Mouse (Mus musculus) monocyte, adult 2 months (primary cell): ENCODE measurements around the gene Zfp341.

ENCODE experiments used
- DNase-seq, 2 experiments: peaks; one replicate each; pipeline ENCODE4 v3.0.0; 2022; ENCODE audit warnings: low spot score in 2 of 2, low read depth in 1 of 2

Zfp341 gene

DNA sequence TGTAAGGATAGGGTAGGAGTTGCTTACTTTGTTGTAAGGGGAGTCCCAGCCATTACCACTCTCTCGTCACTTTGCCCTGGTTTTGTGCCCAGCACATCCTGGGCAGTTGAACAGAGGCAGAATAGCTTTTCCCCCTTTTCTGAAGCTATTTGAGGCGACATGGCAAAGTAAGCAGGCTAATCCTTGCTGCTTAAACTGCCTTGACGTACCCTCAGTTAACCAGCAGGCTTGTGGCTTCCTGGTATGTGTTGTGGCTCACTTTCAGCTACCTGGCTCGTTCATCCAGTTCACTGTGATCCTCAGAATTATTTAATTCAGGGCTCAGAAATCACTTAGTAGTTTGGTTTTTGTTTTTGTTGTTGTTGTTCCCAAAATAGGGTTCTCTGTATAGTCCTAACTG lies 57.6 kb downstream of the Zfp341 start:
- DNase-seq, result no peak

DNA sequence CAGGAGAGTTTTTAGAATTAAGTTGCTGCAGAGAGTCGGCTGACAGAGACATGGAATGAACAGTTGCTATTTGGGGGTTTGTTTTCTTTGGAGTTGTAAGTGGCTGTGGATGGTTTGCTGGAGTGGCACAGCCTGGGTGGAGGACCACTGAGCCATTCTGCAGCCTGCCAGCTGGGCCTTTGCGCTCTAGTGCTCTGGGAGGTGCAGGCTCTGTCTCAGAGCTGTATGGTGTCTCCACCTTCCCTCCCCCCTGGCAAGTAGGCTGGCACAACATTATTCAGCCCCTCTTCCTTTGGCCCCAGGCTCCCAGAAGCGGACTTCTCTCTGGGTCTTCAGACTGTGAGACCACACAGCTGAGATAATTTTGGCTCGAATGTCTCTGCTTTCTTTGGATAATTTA lies 60.9 kb downstream of the Zfp341 start:
- no peak for DNase-seq

DNA sequence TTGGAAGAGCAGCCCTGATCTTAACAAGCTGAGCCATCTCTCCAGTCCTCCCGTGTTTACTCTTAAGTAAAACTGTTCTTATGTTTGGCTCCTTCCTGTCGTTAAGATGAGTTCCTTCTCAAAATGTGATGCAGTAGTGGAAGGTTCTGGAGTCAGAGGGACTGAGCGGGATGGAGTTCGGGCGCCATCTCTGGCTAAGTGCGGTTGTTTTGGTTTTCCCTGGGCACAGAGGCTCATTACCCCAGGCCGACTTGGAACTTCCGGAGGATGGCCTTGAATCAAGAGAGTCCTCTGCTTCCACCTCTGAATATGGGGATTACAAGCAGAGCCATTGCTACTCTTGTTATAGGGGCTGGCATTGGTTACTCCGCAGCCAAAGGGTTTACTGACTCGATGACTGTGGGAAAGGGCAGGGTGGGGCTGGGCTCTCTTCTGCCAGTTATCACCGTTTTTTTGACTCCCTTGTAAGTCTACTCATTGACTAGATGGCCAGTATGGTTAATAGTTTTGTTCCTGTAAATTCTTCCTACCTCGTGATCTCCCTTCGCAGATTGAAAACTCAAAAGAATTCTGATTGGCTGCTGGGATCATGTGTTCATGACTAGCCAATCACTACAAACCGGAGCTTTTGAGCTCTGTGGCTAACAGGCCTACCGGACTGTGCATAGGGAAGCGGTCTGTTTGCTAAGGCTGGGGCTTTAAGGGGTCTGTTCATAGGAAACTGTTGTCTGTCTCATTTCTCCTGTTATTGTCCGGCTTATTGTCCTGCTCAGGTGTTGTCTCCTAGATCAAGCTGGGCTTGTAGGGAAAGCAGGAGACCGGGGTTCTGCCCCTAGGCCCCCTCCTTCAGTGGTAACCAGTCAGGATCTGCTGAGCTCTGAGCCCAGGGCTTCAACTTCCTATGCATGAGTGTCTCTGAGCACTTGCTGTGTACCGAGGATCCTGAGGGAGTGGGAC lies 63.8 kb downstream of the Zfp341 start:
- DNase-seq, result peak in 1 of 2 experiments; percentile 14

DNA sequence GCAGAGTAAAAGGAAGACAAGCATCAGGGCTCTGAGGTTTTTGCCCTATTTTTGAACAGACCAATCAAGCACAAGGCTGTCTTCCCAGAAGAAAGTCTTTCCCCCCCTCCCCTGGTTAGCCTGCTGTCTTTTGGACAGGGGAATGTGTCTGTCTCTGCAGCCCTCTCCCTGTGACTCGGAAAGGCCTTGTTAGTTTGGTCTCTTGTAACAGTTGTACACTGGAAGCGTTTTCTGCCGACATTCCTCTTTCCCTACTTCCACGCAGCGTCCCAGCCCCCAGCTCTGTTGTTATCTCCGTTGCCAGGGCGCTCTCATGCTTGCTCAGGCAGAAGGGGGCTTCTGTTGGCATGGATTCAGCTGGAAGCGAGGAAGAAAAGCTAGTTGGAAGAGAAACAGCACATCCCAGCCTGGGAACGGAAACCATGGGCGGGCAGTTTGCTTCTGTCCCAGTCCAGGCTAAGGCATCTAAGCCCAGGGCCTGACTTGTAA lies 64.6 kb downstream of the Zfp341 start:
- DNase-seq, result no peak

DNA sequence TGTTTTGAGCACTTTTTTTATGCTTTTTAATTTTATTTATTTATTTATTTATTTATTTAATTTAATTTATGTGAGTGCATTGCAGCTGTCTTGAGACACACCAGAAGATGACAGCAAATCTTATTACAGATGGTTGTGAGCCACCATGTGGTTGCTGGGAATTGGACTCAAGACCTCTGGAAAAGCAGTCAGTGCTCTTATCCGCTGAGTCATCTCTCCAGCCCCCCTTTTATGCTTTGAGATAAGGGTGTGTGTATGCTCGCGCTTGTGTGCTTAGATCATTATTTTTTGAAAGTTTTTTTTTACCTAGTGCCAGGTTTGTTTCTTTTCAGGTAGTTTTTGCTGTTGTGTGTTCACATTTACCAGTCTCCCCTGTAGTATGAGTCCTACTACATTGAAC lies 65.9 kb downstream of the Zfp341 start:
- no peak for DNase-seq

DNA sequence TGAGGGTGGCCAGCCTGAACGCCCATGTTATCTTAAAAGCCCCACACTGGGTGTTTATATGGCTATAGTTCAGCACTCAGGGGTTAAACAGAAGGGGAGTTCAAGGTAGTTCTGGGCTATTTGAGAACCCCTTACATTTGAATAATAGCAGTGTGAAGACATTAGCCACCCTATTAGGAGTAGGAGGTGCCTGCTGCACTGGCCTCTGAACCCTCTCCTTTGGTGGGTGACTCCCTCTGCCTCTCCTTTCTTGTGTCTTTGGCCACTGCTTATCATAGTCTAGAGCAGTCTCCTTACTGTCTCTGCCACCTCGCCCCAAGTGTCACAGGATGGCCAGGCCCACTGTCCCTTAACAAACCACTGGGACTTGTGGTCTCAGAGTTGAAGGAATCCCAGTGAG lies 67.2 kb downstream of the Zfp341 start:
- no peak for DNase-seq

DNA sequence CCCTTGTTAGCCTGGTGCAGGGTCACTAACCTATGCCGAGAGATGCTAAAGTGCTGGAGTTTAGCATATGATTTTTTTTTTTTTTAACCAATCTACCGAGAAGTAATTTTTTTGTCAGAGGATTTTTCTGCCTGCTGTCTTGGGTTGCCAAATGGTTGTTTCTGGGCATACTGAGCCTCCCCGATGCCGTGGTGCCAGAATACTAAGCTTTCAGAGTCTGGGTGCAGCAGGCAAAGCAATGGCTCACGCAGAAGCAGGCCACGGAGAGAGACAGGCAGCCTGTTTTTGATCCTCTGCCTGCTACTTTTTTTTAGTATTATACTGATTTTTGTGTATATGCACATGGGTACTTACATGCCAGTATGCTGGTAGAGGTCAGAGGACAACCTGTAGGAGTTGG lies 67.8 kb downstream of the Zfp341 start:
- DNase-seq, result no peak

DNA sequence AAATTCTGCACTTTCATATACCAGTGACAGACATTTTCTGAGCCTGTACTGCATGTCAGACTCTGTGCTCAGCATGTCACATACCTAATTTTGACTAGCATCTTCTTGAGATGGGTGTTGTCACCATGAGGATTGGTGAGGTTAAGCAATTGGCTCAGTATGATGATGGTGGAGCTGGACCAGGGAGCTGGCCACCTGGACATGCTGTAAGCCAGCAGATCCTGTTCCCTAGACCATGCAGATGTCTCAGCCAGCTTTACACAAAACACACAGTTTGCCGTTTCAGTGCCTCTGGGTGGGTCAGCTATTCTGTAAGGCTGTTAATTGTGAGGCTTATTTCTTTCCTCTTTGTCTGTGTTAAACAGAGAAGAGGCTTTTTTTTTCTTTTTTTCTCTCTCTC lies 69.6 kb downstream of the Zfp341 start:
- no peak for DNase-seq

DNA sequence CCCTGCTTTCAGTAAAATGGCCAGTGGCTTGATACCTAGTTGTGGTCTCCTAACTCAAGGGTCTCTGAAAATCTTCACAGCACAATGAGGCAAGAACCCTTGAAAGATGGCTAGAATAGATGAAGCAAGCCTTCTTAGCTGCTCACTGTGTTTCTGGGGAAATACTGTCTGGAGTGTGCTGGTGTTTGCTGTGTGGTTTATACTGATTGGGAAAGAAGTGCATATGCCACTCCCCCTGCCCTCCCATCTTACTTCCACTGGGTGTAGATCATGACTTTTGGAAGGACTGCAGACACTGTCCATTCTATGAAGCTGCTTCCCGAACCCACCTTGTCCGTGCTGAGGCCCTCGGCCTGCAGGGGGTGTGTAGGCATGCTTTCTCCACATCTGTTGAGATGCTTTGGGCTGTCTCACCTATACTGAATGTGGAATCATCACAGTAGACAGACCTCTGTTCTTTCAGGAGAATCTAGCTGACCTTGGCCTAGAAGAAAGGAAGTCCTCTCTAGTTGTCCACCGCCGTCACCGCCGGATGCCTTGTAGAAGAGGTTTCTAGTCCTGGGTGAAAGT lies 71.9 kb downstream of the Zfp341 start:
- DNase-seq, result no peak

DNA sequence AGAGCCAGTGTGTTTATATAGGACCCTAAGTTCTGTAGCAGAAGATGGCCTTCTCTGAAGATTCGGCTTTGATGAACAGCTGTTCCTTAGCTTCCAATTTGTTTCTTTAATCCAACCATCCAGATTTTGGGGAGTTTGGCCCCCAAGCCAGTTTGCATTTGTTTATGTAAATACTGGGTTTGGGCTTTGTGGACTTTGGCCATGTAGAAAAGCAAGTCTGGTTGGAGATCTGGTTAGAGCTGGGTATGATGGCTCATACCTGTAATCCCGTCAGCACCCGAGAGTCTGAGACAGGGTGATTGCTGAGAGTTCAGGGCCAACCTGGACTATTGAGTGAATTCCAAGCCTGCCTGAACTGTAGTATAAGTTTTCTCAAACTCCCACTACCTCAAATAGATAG lies 72.7 kb downstream of the Zfp341 start:
- no peak for DNase-seq

DNA sequence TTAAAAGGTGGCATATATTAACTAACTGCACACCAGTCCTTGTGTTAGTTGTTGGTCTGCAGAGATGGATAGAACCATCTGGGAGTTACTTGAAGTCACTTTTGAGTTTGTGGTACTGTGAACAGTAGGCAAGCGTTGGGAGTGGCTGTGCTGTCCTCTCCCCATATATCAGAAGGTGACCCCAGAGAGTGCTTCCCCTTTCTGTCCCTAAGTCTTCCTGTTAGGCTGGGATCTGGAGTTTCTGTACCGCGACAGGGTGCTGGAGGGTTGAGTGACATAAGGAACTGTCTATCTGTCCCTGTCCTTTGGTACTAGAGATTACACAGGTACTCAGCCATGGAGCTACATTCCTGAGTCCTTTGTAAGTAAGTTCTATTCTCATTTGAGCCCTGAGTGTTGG lies 73.7 kb downstream of the Zfp341 start:
- DNase-seq, result no peak

DNA sequence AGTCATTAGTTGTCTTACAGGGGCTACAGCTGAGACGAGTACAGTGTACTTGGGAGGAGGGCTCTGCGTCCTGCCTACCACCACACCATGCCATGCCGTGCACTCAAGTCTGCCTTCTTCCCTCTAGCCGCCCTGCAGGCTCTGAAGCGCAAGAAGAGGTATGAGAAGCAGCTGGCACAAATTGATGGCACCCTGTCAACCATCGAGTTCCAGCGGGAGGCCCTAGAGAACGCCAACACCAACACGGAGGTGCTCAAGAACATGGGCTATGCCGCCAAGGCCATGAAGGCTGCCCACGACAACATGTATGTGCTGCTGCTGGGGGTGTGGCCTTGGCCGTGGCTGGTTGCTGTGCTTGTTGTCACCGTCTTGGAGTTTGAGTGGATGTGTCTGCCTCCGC lies 76.3 kb downstream of the Zfp341 start:
- no peak for DNase-seq

DNA sequence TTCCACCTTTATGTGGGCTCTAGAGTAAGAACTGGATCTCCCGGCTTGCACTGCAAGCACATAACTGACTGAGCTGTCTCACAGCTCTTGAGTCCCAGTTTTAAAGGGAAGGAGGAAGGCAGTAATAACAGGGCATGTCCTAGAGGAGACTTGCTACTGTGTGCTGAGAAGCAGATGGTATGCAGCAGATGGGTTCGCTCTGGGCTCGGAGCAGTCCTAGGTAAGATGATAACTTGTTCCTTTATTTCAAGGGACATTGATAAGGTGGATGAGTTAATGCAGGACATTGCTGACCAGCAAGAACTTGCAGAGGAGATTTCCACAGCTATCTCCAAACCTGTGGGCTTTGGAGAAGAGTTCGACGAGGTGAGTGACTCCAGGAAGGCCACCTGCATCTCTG lies 77.9 kb downstream of the Zfp341 start:
- DNase-seq, result no peak

DNA sequence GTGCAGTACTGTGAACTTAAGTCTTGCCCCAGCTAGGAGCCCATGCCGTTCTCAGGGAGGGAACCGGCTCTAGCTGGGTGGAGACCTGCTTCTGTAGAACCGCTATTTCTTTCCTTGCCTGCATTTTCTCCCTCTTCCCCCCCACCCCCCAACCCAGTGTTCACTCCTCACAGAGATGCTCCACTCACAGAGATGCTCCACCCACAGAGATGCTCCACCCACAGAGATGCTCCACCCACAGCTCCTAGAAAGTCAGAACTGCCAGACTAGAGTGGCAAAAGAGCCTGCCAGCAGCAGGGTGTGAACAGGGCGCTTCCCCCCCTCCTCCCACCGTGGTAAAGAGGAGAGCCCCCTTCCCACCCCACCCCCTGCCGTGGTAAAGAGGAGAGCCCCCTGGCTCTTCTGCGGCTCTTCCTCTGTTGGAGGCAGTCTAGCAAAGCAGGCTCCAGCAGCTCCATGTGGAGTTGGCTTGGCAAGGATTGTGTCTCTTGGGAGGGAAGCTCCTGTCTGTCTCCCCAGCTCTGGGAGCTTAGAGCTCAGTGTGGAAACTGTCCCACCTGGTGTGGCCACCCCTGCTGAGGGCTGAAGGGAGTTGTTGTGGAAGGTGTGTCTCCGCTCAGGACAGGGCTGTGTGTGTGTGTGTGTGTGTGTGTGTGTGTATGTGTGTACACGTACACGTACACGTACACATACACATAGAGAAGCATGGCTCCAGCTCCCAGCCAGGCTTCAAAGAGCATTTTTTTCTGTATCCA lies 80.3 kb downstream of the Zfp341 start:
- DNase-seq, result no peak

DNA sequence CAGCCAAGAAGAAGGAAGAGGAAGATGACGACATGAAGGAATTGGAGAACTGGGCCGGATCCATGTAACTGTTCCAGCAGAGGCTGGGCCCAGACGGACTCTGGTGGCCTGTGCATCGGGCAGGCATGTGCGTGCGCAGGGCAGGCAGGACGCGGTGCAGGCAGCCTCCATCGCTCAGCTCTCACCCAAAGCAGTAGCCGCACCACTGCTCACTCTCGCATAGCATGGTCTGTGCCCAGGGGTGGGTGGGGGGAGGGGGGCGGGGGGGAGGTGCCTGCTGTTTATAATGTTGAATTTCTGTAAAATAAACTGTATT lies 80.8 kb downstream of the Zfp341 start:
- DNase-seq, result no peak

DNA sequence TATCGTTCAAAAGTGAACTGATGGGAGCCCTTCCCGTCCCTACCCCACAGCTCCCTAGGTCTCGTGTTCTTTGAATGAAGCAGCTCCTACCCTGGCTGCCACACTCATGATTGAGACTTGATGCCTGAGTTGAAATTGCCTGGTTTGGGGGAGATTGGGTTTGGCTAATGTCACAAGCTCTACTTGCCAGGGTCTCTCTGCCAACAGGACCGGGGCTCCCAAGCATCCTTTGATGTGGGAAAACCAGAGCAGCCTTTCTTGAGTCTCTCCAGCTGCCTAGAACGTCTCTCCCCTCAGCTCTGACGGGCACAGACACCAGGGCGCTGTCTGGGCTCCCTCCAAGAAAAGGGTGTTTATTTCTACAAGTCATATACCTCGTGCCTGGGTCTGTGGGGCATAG lies 82.6 kb downstream of the Zfp341 start:
- no peak for DNase-seq
